ENCODE assay signal across 24 mouse cellular contexts in genomic region chr9:53371339-53371738, GRCm38 (mm10). TPM values are rescaled to one million over a fixed set of nuclear protein-coding genes. Genes with fewer than 3 reads are reported as not detected.
DNase-seq lines count a peak whose midpoint lies in the region; ATAC-seq and TF ChIP-seq lines count a peak whose summit lies in the region.
"Had no signal": no experiment of that assay in that cellular context is flagged by ENCODE, and none has a peak within 500 bp of the region (broad histone marks: within the 10 kb centered on the region; RNA-seq: fewer than 3 reads in every experiment).

No protein-coding gene starts in this region.

- no peaks in the 10 kb centered on the region for H3K27me3 ChIP-seq in intestine, embryonic 15.5 days (replicated peaks)
- H3K27me3 ChIP-seq in intestine, postnatal 0 days (replicated peaks; ENCODE audit: control insufficient read depth, insufficient read depth, low read length): no peaks in the 10 kb centered on the region
- H3K27me3 ChIP-seq: CH12.LX; embryonic facial prominence, embryonic 12.5 days; forebrain, embryonic 13.5 days; Patski had no signal

- no peak overlapping the region for H3K9ac ChIP-seq in intestine, embryonic 15.5 days
- H3K9ac ChIP-seq in intestine, postnatal 0 days (ENCODE audit: low read depth, low read length): no peak overlapping the region
- H3K9ac ChIP-seq: embryonic facial prominence, embryonic 12.5 days; forebrain, embryonic 13.5 days had no signal

- H3K4me2 ChIP-seq in intestine, embryonic 15.5 days (replicated peaks): no peak overlapping the region
- H3K4me2 ChIP-seq in intestine, postnatal 0 days (replicated peaks; ENCODE audit: low read depth): peak overlapping the region; percentile 24; the same call in 1 of the 2 replicates
- H3K4me2 ChIP-seq: embryonic facial prominence, embryonic 12.5 days; forebrain, embryonic 13.5 days had no signal

- peak; percentile 55 for DNase-seq in heart, adult 11 months
- DNase-seq in heart, adult 18-20 months: no peak
- peak; percentile 70 for DNase-seq in yolk sac, embryonic 10.5 days (ENCODE audit: low spot score)
- no peak for DNase-seq in spleen, postnatal 14 days (ENCODE audit: low spot score in 2 of 2)
- DNase-seq in retina, embryonic 14.5 days (ENCODE audit: low spot score): no peak
- DNase-seq: adrenal gland, adult 8-10 months; adrenal gland, postnatal 14 days; adrenal gland, postnatal 36 days; B cell, adult 2 months; cerebellum, adult 11-12 months; cerebellum, adult 2 months; cerebellum, adult 9-10 months; cerebellum, postnatal 10 days; cerebellum, postnatal 25 days had no signal

- no peak overlapping the region for H3K4me3 ChIP-seq in intestine, embryonic 15.5 days (replicated peaks)
- no peak overlapping the region for H3K4me3 ChIP-seq in intestine, postnatal 0 days (ENCODE audit: low read depth, low read length)
- H3K4me3 ChIP-seq: embryonic facial prominence, embryonic 10.5 days; embryonic facial prominence, embryonic 12.5 days; forebrain, embryonic 13.5 days had no signal

- 0 out of 2 replicates have a peak overlapping the region, but pooled peaks have one; percentile 0 for H3K27ac ChIP-seq in intestine, embryonic 15.5 days
- H3K27ac ChIP-seq in intestine, postnatal 0 days (ENCODE audit: low read depth, low read length): peak overlapping the region; percentile 42
- H3K27ac ChIP-seq: embryonic facial prominence, embryonic 10.5 days; embryonic facial prominence, embryonic 12.5 days; forebrain, embryonic 13.5 days had no signal

- no peaks in the 10 kb centered on the region for H3K9me3 ChIP-seq in intestine, embryonic 15.5 days
- H3K9me3 ChIP-seq in intestine, postnatal 0 days (ENCODE audit: control insufficient read depth): no peaks in the 10 kb centered on the region
- H3K9me3 ChIP-seq: embryonic facial prominence, embryonic 10.5 days; embryonic facial prominence, embryonic 12.5 days; forebrain, embryonic 13.5 days; G1E had no signal

- WGBS in intestine, embryonic 15.5 days: 47% methylated on average over 3 of the region's 3 CpGs
- WGBS in intestine, postnatal 0 days: 29% methylated on average over 3 of the region's 3 CpGs

- peak; percentile 76 for ATAC-seq in intestine, embryonic 15.5 days
- ATAC-seq in intestine, postnatal 0 days: peak; percentile 58
- ATAC-seq: activated CD4-positive, CD25-positive, alpha-beta regulatory T cell, adult 4 months; CD4-positive, CD25-positive, alpha-beta regulatory T cell, adult 4 months; forebrain, embryonic 13.5 days; Patski had no signal

- H3K36me3 ChIP-seq in intestine, embryonic 15.5 days: no peaks in the 10 kb centered on the region
- H3K36me3 ChIP-seq in intestine, postnatal 0 days (ENCODE audit: control insufficient read depth, insufficient read depth): peaks cover 20% of the 10 kb centered on the region; the same call in 1 of the 2 replicates
- H3K36me3 ChIP-seq: embryonic facial prominence, embryonic 10.5 days; embryonic facial prominence, embryonic 12.5 days; G1E had no signal

- TF ChIP-seq CTCF in intestine, postnatal 0 days (IDR thresholded peaks at IDR 0.05; ENCODE audit: low read depth): no peak

- H3K4me1 ChIP-seq in intestine, embryonic 15.5 days (replicated peaks): 0 out of 2 replicates have a peak, but pooled peaks cover 4% of the 10 kb centered on the region
- no peaks in the 10 kb centered on the region for H3K4me1 ChIP-seq in intestine, postnatal 0 days (replicated peaks; ENCODE audit: control insufficient read depth, insufficient read depth, low read length)
- H3K4me1 ChIP-seq: embryonic facial prominence, embryonic 10.5 days; embryonic facial prominence, embryonic 12.5 days; forebrain, embryonic 13.5 days had no signal

RNA-seq across cellular contexts. Expression of gene Kdelc2, which starts 12.5 kb away (rescaled TPM):
- total RNA-seq in heart, adult 18-20 months (2021): 1 to 10 TPM; 8.1 to 9.0 TPM
- 28.2 and 33.1 TPM in 2 replicates for polyA plus RNA-seq in intestine, embryonic 15.5 days (2015; fragmentation: Nextera tagmentation; extraction: Ambion mirVana)
- polyA plus RNA-seq in intestine, postnatal 0 days (2015; fragmentation: Nextera tagmentation; extraction: Ambion mirVana): 10.5 and 11.7 TPM in 2 replicates
- total RNA-seq: CH12.LX had no signal
- polyA plus RNA-seq: G1E had no signal

RNA-seq across cellular contexts. Expression of gene 4930550C14Rik, which starts 30.8 kb away (rescaled TPM):
- not detected for total RNA-seq in heart, adult 18-20 months (2021)
- 0.71 and 0.87 TPM in 2 replicates for polyA plus RNA-seq in intestine, embryonic 15.5 days (2015; fragmentation: Nextera tagmentation; extraction: Ambion mirVana)
- 0.26 and 0.58 TPM in 2 replicates for polyA plus RNA-seq in intestine, postnatal 0 days (2015; fragmentation: Nextera tagmentation; extraction: Ambion mirVana)
- total RNA-seq: G1E had no signal
- polyA plus RNA-seq: G1E had no signal

Comparison
In these comparisons a context has a peak if more than half of its experiments do, and no peak if none do; other contexts are left out.
1. DNase-seq: peak in heart, adult 11 months (single experiment) and yolk sac, embryonic 10.5 days (single experiment); none in heart, adult 18-20 months (0 of 2), spleen, postnatal 14 days (0 of 2) and retina, embryonic 14.5 days (single experiment).